Mouse (Mus musculus) thymus, postnatal 10 days (tissue): ENCODE results near the gene Prkcb.

Source experiments
- DNase-seq, 2 experiments: peaks; one replicate each; pipeline ENCODE4 v3.0.0; 2021; ENCODE audit warnings: low spot score in 2 of 2

Gene Prkcb

GRCm38 (mm10) chr7:122397699-122398098 lies 109.1 kb downstream of the Prkcb start:
- DNase-seq, result no peak

- DNase-seq, result peak in 1 of 2 experiments; percentile 27
These were observed 113.5 kb downstream of the Prkcb start for GRCm38 (mm10) chr7:122402041-122402440.

- DNase-seq, result no peak
These were observed 114.8 kb downstream of the Prkcb start for GRCm38 (mm10) chr7:122403343-122403742.

GRCm38 (mm10) chr7:122404571-122405393 lies 116.2 kb downstream of the Prkcb start:
- DNase-seq, result peak; percentile 20 to 27

GRCm38 (mm10) chr7:122406625-122407024 lies 118.1 kb downstream of the Prkcb start:
- no peak for DNase-seq

- no peak for DNase-seq
These were observed 121.4 kb downstream of the Prkcb start for GRCm38 (mm10) chr7:122409945-122410344.

GRCm38 (mm10) chr7:122410873-122411272 lies 122.3 kb downstream of the Prkcb start:
- DNase-seq, result no peak

GRCm38 (mm10) chr7:122413231-122413630 lies 124.7 kb downstream of the Prkcb start:
- no peak for DNase-seq

GRCm38 (mm10) chr7:122414146-122414545 lies 125.6 kb downstream of the Prkcb start:
- peak; percentile 43 to 58 for DNase-seq

GRCm38 (mm10) chr7:122414608-122415007 lies 126.1 kb downstream of the Prkcb start:
- DNase-seq, result no peak

GRCm38 (mm10) chr7:122415387-122415786 lies 126.8 kb downstream of the Prkcb start:
- no peak for DNase-seq

GRCm38 (mm10) chr7:122415904-122416303 lies 127.4 kb downstream of the Prkcb start:
- no peak for DNase-seq

GRCm38 (mm10) chr7:122418551-122418950 lies 130.0 kb downstream of the Prkcb start:
- no peak for DNase-seq

- DNase-seq, result no peak
These were observed 135.3 kb downstream of the Prkcb start for GRCm38 (mm10) chr7:122423816-122424215.

- no peak for DNase-seq
These were observed 140.6 kb downstream of the Prkcb start for GRCm38 (mm10) chr7:122429134-122429533.

- DNase-seq, result no peak
These were observed 143.8 kb downstream of the Prkcb start for GRCm38 (mm10) chr7:122432401-122432800.

GRCm38 (mm10) chr7:122433377-122433776 lies 144.8 kb downstream of the Prkcb start:
- DNase-seq, result no peak

GRCm38 (mm10) chr7:122434941-122435340 lies 146.4 kb downstream of the Prkcb start:
- DNase-seq, result peak in 1 of 2 experiments; percentile 39

- DNase-seq, result no peak
These were observed 147.0 kb downstream of the Prkcb start for GRCm38 (mm10) chr7:122435561-122435960.

GRCm38 (mm10) chr7:122437390-122437789 lies 148.8 kb downstream of the Prkcb start:
- no peak for DNase-seq

- DNase-seq, result peak; percentile 63 to 82
These were observed 156.5 kb downstream of the Prkcb start for GRCm38 (mm10) chr7:122445056-122445455.

GRCm38 (mm10) chr7:122452671-122453070 lies 164.1 kb downstream of the Prkcb start:
- DNase-seq, result no peak

GRCm38 (mm10) chr7:122459203-122459965 lies 170.8 kb downstream of the Prkcb start:
- peak; percentile 60 to 90 for DNase-seq
